Mouse (Mus musculus): Measurements from ENCODE around the gene Gng12.
"Not testable (repeated sequence)": the region's sequence is repeated elsewhere in the genome, so short reads cannot be mapped to it uniquely, and the experiment has no call there.

The Gng12 gene

GRCm38 (mm10) chr6:66992232-66992631, 96.0 kb downstream of the Gng12 start:
- no peak for DNase-seq (ENCODE audit: low spot score)

- DNase-seq (ENCODE audit: low spot score), result no peak
Measured at GRCm38 (mm10) chr6:66992786-66993185, 96.6 kb downstream of the Gng12 start.

DNA sequence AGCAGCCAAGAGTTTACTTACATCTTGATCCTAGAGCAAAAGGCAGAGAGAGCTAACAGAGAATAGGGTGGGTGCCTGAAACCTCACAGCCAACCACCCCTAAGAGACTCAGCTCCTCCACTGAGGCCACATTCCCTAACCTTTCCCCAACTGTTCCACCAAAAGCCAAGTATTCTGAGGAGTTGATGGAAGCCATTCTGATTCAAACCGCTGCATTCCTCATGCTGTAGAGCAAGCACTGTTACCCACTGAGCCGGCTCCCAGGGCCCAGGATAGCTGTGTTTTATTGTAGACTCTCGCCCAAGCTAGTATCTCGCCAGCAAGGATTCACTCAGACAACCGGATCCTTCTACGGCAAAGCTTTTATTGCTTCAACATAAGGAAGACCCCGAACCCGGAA, 98.8 kb downstream of the Gng12 start:
- DNase-seq (ENCODE audit: low spot score), result no peak

GRCm38 (mm10) chr6:66995825-66996224, 99.6 kb downstream of the Gng12 start:
- no peak for DNase-seq (ENCODE audit: low spot score)

GRCm38 (mm10) chr6:66996257-66996656, 100.1 kb downstream of the Gng12 start:
- no peak for DNase-seq (ENCODE audit: low spot score)

DNA sequence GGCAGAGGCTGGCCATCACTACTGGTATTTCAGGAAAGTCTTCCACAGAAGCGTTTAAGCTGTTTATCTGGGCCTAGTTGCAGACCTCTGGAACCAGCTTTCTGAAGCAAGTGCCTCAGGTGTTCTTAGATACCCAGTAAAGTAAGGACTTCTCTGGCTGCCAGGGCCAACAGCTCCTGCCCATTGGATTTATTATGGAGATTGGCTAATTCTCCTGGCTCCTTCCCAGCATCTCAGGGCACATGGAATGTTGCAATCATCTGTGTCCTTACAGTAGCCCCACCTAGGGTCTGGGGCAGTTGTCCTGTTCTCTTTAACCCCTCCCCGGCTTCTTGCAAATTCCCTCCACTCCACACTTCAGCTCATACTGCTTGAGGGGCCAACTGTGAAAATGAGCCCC, 102.4 kb downstream of the Gng12 start:
- no peak for DNase-seq (ENCODE audit: low spot score)

DNA sequence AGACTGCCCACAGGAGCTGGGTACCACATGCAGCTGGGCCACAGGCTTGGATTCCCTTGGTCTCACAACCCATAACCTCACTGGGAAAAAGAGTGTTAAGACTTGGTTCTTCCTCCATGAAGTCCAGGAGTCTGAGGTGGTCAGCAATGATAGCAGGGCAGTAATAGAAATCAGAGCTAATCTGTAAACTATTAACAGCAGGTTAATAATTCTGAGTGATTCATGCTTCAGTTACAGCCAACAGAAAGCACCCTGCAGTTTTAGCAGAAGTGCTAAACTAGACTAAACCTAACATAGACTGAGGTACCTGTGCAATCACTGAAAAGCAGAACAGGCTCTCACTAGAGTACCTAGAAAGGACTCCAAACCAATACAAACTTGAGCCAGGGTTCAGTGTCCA, 103.6 kb downstream of the Gng12 start:
- DNase-seq (ENCODE audit: low spot score), result no peak

DNA sequence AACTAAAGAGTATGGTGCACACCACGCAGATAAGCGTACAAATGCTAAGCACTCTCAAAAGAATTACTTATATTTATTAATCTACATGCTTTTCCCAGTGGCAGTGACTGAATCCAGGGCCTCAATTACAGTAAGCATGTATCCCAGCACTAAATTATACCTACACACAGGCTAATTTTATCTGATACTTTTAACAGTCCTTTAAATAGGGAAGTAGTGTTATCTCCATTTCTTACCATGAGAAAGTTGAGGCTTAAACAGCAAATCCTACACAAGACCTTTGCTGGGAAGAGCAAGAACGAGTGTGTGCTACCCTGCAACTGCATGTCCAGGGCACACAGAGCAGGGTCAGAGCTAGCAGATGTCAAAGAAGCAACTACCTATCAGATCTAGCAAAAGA, 113.7 kb downstream of the Gng12 start:
- no peak for DNase-seq (ENCODE audit: low spot score)

DNA sequence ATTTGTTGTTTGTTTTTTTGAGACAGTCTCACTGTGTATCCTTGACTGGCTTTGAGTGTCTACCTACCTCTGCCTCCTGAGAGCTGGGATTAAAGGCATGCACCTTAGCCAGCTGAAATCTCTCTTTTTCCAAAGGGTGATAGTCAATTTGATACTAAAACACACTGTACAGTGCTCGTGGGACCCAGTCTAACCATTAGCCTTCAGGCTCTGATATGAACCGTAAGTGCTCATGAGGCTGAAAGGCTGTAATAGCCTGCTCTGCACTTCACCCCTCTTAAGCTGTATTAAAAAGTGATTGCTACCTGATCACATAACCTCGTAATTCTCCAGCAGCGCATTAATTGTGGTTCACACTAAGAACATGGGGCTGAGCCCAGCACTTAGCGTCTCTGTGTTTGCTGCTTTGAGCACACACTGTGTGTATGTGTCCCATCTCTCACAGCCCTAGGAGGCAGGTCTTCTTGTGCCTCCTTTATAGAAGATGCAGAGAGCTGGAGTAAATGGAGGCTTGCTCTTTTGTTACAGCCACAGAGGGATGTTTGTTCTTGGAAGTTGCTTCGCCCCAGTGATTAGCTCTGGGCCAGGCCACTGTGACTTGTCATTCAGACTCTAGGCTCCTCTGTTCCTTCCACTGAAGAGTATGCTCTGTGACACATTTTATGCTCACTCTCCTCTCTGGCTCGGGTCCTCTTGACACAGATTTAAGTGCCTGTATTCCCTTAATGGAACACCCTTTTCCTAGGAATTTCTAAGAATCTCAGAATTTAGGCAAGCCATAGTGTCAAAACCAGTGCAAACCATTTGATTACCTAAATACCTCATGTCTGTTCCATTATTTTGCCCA, 114.4 kb downstream of the Gng12 start:
- DNase-seq (ENCODE audit: low spot score), result no peak

- no peak for DNase-seq (ENCODE audit: low spot score)
Measured at GRCm38 (mm10) chr6:67011217-67011518, 115.0 kb downstream of the Gng12 start.

GRCm38 (mm10) chr6:67013293-67013948, 117.2 kb downstream of the Gng12 start:
- no peak for DNase-seq (ENCODE audit: low spot score)

- no peak for DNase-seq (ENCODE audit: low spot score)
Measured at GRCm38 (mm10) chr6:67013949-67014678, 117.9 kb downstream of the Gng12 start.

GRCm38 (mm10) chr6:67014679-67015075, 118.5 kb downstream of the Gng12 start:
- DNase-seq (ENCODE audit: low spot score), result no peak

DNA sequence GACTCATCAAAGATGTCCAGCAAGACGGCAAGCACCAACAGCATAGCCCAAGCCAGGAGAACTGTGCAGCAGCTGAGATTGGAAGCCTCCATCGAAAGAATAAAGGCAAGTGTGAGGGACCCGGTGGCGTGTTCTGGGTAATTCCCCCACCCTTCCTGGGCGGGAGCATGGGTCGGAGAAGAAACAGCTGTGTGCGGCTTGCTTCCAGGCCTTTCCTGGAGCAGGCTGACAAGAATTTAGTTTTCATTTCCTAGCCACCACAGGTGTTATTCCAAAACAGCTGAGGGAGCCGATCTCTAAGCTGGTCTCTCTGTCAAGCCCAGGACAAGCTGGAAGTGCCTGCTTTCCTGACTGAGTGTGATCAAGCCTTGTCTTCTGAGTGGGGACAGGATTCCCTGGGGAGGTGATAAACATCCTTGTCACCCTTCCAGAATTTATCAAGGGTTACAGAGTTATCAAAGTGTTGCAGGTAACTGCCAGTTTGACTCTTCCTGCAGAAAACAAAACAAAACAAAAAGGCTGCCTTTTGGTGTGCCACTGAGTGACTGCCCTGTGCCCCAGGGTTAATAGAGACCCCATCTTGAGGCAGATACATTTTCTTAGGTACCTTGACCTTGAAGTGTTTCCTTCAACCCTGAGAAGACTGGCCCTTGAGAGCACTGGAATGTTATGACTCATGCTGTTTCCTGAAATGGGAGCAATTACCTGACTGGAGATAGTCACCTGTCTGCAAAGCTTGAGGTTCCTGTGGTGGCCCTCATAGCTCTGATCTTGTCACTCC, 119.7 kb downstream of the Gng12 start:
- DNase-seq (ENCODE audit: low spot score), result no peak

DNA sequence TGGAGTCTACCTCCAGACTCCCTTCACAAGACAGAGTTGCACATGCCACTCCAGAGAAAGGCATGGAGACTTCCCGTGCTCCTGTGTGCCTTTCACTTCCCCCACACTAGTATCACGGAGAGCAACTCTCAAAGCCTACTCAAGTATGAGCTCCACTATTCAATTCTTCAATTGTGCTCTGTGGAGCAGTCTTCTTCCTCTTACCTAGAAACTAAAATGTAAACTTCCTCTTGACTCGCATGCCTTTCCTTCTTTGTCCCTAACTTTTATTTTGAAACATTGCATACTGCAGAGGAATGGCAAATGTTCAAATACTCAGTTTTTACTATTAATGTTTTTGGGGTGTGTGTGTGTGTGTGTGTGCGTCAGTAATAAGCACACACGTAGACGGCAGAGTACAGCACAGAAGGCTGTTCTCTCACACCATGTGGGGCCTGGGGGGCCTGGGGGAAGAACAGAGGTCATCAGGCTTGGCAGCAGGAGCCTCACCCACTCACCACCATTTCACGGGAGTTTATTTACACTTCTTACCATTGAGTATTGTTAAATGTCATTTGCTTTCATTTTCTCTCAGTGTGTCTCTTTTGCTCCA, 120.4 kb downstream of the Gng12 start:
- DNase-seq (ENCODE audit: low spot score), result no peak

DNA sequence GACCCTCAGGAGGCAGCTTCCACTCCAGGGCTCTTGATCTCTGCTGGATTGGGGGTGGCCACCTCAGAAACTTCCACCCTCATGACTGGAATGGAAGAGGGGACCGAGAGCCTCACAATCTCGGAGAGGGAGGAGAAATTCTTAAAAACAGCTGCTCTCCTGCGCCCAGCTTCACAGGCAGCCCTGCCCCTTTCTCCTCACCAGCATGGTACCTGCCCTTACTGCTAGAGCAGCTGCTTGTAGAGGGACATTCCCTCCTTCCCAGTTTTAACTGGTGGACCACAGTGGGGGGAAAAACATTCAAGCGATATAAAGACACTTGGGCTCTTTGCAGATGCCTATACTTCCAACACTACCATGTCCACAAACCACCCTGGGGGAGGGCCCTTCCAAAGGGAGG, 122.2 kb downstream of the Gng12 start:
- DNase-seq (ENCODE audit: low spot score), result no peak

- not testable (repeated sequence) for DNase-seq (ENCODE audit: low spot score)
Measured at GRCm38 (mm10) chr6:67019001-67019400, 122.8 kb downstream of the Gng12 start.

DNA sequence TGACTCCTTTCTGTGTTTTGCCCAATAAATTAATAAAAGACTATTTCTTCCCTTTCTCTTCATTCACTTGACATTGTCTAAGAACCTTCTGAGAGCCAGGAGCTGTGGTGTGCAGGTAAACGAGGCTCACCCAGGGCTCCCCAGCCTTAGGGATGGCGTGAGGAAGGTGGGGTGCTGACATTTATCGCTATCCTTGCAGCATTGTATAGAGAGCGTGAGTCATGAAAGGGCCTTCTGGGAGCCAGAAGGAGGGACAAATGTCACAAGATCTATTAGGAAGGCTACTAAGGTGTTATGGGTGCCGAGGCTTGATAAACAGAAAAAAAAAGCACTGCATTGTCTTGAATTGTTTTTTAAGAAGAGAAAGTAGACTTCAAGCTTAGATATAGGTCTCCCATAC, 125.1 kb downstream of the Gng12 start:
- DNase-seq (ENCODE audit: low spot score), result no peak

DNA sequence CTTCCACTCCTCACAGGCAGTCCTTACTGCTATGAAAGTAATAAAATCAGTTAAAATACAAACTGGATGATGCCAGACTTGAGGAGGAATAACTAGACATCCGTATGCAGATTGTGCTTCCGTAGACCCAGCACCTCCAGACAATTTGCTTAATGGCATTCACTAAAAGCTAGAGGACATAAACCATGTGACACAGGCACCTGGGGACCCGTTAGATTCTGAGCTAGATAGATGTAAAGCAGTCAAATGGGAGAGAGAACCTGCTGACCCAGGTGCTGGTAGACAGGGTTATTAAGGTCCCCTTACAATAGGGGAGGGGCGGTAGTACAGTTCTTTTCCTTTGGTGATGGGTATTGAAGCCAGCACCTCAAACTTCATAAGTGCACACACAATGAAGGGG, 127.5 kb downstream of the Gng12 start:
- DNase-seq (ENCODE audit: low spot score), result no peak

DNA sequence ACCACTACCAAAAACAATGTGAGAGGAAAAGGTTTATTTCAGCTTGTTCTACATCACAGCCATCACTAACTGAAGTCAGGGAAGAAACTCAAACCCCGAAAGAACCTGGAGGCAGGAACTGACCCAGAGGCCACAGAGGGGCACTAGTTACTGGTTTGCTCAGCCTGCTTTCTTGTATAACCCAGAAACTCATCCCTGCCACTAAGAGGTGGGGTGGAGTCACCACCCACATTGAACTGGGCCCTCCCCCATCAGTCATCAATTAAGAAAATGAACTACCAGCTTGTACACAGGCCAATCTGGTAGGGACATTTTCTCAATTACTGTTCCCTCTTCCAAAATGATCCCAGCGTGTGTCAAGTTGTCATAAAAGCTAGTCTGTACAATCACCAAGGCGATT, 130.5 kb downstream of the Gng12 start:
- DNase-seq (ENCODE audit: low spot score), result no peak

- no peak for DNase-seq (ENCODE audit: low spot score)
Measured at GRCm38 (mm10) chr6:67027438-67028142, 131.4 kb downstream of the Gng12 start.

Data from layer of hippocampus, adult 9-10 months (tissue).